Mouse (Mus musculus): ENCODE measurements around the gene Plcl1. TPM values are rescaled to one million over a fixed set of nuclear protein-coding genes. Genes with fewer than 3 reads are reported as not detected.

Plcl1 gene
- total RNA-seq, 2 experiments from 2014 or later: 5.5 to 6.1 TPM

DNA sequence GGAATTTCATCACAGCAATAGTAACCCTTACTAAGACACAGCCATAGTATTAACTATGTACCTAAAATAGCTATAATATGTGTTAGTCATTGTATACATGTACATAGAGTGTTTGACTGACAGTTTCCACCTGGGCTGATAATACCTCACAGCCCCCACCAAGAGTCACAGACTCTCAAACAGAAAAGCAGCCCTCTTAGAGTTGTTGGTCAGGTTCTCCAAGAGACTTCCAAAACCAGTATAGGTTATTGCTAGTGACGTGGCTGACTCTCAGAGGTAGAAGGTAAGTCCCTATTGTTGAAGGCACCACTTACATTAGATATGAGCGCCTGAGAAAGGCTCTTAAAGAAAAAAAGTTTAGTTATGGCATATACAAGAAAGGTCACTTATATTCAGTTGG lies 120.0 kb downstream of the Plcl1 start:
- no peak for DNase-seq

DNA sequence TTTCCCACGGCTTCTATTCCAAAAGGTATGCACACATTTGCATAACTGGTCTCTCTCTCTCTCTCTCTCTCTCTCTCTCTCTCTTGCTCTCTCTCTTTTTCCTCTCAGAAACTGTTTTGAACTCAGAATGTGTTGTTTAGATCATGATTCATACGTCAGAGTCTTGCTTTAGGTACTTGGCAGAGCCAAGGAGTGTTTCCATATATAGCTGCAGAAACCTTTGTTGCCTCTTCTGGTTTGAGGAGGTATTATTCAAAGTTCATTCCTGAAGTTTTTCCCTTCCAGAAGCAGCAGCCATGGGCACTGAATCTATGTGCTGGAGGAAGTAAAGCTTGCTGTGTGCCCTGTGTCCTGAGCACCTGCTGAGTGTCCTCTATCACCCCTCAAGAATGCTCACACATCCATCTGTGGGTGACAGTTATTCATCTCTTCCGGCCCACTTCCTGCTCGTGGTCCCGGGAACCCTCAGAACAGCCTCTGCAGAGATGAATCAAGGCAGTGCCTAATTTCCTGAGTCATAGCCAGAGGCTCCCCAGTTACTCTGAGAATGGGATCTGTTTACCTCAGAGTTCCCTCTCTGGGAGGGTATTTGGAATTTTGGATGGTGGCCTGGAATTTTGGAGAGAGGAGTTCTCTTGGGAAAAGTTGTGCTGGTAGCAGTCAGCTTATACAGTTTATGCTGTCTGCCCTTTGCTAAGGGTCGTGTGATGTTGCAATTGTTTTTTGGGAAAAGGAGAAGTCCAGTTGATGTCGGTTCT lies 123.0 kb downstream of the Plcl1 start:
- peak; percentile 5 for DNase-seq

DNA sequence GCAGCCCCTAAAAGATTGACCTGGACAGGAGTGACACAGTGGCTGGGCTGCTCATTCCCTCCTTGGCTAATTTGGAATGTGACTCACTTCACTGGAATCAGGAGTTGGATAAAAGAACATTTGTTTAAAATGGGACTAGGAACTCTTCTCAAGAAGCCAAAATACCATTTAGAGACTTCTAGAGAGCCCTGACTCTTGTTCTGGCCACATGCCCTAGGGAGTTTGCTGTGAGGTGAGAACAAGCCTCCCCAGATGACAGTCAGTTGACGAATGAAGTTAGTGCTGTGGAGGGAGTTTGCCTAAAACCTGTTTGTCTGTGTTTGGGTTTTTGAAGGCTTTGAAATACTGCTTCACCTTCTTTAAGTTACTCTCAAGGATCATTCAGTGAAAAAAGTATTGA lies 128.1 kb downstream of the Plcl1 start:
- DNase-seq: no peak

DNA sequence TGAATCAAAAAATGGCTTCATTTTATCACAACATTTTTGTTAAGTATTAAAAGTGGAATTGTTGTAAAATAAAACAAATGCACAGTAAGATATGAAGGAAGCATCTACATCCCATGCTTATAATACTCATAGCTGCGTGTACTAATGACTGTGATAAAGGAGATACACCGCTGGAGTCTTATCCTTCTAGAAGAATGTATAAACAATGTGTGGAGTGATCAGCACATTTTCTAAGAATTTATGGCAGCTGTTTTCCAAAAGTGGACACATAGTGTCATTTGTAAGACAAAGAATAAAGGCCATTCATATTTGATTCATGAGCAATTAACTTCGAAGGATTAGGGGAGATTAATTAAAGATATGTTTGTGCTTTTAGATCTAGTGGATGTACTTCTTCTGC lies 148.7 kb downstream of the Plcl1 start:
- no peak for DNase-seq

DNA sequence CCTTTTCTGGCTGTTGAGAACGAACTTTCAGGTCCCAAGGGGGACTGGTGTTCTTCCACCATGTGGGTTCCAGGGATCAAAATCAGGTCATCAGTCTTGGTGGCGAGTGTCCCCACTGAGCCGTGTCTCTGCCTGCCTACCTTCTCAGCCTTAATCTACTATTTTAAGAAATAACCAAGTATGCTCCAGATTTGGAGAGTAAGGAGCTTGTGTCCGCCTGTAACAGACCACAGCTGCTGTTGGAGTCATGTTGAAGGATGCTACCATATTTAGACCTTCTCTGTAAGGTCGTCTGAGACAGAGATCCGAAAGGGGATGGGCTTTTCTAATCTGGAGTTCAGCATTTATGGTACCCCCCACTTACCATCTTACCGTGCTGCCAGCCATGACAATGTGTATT lies 152.2 kb downstream of the Plcl1 start:
- DNase-seq: no peak

DNA sequence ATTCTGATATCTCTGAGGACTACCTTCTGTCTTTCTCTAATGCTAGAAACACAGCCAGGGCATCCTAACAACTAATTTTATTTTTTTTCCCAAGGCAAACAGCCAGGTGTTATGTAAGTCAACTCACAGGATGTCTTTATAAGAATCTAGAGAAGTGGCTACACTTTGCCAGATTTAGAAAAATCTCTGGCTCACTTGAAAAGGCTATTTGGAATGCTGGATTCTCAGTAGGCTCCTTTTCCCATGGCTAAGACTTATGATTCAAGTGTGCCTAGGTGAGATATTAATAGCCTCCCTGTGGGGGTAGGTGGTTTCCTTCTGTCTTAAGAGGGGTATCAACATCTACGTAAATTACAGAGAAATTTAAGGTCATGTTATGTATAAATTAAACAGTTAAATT lies 152.7 kb downstream of the Plcl1 start:
- DNase-seq: no peak

DNA sequence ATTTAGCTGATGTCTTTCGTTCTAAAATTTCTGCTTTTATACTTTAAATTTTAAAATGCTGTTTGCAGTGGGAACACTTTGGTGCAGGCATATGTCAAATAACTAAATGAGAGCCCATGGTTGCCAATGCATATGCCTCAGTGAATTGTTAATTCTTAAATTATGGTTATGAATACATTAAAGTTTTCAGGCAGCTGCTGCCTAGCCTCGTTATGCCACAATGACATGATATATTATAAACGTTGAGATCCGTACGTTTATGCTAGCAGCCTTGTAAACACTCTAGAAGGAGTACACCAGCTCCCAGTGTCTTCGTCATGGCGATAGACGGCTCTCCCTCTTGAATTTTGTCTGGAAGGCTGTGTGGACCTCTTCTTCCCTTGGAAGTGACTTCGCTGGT lies 154.3 kb downstream of the Plcl1 start:
- no peak for DNase-seq

DNA sequence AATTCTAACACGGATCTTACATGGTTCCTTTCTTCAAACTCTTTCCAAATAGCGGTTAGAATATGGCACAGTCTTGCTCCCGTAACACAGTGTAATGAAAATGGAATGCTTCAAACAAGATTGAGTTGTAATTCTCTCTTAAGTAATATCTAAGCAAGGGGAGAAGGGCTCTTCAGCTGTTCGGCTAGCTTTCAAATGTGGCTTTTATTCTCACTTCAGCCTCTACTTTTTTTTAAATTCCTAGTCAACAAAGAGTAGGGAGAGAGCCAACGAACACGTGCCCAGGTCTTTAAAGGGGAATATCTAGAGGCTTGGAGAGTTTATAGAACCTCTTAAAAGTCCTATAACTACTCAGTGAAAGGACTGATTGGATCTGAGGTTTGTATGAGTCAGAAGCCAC lies 160.2 kb downstream of the Plcl1 start:
- no peak for DNase-seq

DNA sequence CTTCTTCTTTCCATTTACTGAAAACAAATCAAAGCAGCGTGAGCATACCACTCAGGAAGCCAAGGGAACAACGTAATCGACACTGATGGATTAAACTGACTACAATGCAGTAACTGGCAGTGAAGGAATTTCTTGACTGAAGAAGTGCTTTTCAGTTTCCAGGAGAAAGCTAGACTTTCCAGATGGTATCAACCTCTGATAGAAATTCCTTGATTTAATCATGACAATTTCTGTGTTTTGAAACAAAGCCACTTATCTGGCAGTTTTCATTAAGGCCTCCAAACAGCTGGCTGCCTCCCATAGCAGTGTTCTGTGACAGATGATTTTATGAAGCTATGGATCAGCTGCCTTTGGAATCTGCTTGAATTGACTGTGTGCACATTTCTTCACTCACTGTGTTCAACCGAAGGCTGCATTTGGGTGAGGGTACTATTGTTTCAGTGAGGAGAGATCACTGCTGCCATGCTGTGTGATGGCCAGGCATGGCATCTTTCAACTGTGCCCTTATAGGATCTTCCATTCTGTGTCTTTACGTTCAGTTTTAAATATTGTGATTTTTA lies 162.2 kb downstream of the Plcl1 start:
- no peak for DNase-seq

DNA sequence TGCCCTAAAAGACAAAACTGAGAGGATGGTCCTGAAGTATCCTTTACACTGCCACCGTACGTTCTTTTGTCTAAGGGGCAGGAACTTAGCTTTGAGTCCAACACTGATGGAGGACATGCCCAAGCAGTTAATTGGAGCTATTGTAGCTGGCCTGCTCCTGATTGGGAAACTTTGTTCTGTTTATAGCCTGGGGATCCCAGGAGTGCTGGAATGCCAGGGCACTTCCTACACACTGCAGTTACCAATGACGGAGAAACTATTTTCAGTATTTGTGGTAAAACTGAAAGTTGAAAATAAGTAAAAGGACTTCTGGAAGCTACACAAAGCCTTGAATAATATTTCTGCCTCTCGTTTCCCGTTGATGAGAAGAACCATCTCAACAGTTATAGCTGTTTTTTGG lies 164.5 kb downstream of the Plcl1 start:
- peak; percentile 11 for DNase-seq

DNA sequence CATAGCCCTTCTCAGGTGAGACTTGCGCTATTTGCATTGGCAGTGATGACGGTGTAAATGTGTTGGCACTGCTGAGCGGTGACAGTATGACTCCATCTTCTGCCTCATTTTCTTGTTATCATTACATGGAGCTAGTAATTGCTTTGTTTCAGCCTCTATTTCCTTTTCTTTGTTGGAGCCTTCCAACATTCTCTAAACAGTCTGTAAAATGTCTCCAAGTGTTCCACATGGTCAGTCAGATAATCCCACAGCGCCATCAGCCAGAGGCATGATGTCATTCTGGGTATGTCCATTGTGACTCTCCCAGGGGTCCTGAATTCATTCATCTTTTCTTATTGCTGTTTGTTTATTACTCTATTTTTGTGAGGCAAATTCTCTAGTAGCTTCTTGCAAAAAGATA lies 165.7 kb downstream of the Plcl1 start:
- DNase-seq: no peak

DNA sequence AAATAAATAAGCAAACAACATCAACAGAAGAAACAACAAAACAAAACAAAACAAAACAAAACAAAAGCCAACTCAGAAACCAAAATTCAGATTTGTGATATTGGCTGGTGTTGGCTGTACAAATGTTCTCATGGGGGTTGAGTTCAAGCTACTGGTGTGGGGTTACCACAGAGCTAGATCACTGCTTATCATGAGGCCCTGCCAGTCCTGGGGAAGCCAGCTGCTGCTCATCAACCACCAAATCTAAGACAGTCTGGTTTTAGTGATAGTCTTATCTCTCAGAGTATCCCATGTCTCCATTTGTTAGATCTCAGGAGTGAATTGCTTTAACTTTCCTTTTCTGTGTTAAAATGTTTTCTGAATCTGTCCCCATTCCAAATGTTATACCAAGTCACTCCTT lies 166.5 kb downstream of the Plcl1 start:
- DNase-seq: no peak

DNA sequence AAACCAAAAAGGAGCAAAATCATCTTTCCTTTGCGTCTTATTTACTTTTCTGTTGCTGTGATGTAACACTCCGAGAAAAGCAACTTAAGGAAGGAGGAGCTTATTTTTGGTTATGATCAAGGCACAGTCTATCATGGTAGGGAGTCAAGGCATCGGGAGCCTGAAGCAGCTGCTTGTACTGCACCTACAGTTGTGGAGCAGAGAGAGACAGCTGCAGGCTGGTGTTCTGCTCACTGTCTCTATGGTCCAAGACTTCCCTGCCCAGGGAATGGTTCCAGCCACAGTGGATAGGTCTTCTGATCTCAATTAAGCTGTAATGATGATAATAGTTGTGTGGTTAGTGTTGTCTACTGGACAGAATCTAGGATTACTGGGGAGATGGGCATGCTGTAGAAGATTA lies 166.9 kb downstream of the Plcl1 start:
- no peak for DNase-seq

DNA sequence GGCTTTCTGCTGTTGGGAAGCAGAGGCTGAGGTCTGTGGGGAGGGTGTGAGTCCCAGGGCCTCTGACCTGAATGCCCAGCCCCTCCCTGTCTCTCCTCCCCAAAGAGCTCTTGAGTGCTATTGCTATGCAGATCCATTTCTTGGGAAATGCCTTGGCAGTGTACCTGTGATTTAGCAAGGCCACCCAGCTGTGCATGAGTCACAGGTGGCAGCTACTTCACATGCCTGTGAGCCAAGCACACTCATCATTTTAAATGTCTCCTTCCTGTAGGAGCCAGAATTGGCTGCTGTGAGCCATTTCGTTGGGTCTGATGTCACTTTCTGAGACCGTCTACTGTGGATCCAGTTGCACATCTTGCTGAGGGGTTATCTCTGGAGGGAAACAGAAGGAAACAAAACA lies 170.2 kb downstream of the Plcl1 start:
- peak; percentile 69 for DNase-seq

DNA sequence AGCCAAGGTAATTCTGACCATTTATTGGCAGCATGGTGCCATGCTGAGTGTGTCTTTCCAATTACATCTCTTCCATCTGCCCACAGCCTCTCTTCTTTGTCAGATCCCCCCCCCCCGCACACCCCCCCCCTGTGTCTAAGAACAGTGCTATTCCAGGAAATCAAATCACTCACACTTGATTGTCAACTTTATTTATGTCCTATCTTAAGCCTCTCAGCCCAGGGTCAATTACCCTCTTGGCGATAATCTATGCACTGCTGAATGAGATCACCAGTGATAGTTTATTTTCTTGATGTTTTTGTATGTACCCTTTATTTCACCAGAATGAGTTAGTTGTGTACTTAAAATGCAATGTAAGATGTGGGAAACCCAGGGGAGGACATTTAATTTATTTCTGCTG lies 176.0 kb downstream of the Plcl1 start:
- DNase-seq: no peak

DNA sequence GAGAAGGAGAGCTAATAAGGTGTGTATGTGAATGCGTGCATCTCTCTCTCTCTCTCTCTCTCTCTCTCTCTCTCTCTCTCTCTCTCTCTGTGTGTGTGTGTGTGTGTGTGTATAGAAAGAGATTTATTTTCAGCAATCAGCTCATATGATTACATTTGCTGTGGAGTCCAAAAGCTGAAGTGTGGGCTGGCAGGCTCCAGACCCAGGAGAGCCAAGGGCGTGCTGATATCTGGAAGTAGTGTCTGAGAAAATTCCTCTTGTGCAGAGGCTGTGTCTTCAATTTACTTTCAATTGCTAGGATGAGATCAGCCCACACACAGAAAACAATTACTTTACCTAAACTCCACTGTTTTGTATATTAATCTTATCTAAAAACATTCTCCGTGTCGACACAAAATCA lies 179.7 kb downstream of the Plcl1 start:
- no peak for DNase-seq

DNA sequence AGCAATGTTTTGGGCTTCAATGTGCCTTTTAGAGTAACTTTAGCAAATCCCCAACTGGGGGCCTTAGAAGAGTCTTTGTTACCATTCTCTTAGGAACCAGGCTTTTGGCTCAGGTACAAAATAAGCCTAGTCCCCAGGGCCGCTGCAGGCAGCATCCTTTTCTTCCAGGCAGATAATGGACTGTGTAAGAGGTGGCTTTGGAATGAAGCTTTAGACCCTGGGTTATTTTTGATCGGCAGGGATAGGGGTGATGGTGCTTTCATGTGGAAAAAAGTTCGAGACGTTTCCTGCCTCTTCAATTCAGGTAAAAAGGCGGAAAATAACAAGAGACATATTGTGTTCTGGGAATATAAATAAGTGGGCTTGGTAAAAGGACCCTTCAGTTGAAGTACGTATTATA lies 182.4 kb downstream of the Plcl1 start:
- no peak for DNase-seq

DNA sequence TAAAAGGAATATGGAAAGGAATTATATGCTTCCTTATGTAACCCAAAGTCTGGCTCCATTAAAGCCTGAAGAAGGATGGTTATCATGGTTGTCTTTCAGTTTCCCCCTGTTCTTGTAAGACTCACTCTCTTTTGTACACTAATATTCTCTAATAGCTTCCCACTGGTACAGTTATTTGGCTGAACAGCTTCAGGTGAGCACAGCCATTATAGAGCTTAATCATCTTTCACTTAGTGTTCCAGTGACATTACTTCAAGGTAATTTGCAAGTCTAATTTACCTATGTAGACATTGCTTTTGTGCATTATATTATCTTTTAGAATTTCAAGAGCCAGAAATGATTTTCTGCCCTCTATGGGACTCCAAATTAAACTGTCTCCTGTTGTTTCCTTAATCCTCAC lies 184.3 kb downstream of the Plcl1 start:
- DNase-seq: no peak

DNA sequence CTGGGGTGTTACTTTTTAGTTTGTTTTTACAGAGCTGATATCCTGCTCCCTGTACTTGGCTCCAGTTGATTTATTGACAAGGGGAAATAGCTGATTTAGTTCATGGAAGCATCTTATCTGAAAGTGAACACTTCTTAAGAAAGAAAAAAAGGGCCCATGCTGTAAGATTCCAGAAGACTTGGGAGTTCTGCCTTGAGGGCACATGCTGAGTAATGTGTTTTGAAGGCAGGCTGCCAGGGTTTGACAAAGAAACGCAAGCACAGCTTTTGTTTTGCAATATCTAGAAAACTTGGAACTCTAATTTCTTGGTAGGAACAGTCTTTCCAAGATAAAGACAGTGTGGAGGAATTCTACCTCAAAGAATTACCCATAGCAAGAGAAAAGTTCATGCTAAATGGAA lies 194.8 kb downstream of the Plcl1 start:
- peak; percentile 63 for DNase-seq

DNA sequence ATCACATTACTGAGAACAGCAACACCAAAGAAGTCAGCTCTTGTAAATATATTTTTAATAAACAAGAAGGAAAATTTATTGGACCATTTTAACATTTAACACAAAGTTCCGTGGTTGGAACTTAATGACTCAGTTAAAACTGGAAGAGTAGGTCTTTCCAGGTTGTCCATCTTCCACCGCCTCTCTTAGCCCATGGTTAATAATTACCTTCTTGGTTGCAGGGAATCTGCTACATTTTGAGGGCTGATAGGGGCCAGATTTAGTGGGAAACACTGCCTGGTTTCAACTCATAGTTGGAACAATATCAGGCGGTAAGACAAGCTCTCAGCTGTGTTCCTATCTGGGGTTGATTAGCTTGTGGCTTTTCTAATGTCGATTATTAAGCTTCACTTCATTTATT lies 198.9 kb downstream of the Plcl1 start:
- no peak for DNase-seq

DNA sequence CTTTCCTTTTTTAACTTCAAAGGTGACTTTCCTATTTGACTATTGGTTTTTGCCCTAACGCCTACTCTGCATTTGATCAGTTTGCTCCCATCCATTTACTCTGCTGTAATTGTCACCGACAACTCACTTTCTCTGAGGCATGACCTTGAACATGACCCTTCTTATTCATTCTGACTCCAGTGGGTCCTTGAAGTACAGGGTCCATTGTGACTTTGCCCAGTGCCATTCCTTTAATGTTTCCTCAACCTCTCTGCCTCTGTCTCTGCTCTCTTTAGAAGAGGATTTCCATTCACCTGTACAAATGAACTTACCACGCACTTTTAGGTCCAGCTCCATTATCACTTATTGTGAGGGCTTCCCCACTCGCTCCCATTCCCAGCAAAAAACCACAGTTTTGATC lies 199.7 kb downstream of the Plcl1 start:
- no peak for DNase-seq

DNA sequence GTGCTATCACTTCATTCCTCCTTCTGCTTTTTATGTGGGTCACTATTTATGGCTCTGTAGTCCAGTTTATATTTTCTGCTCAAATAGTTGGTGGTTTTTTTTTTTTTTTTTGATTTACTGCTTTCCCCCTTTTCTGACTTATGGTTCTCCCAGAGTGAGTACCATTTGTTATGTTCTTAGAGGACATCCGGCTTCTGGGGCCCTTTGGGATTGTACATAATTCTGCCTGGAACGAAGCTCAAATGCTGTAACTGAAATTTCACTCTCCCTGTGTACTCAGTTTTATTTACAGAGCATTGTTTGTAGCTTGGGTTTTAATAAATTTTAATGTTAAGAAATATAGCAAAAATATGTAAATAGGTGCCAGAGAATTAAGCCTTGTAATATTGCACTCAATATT lies 200.2 kb downstream of the Plcl1 start:
- DNase-seq: no peak

DNA sequence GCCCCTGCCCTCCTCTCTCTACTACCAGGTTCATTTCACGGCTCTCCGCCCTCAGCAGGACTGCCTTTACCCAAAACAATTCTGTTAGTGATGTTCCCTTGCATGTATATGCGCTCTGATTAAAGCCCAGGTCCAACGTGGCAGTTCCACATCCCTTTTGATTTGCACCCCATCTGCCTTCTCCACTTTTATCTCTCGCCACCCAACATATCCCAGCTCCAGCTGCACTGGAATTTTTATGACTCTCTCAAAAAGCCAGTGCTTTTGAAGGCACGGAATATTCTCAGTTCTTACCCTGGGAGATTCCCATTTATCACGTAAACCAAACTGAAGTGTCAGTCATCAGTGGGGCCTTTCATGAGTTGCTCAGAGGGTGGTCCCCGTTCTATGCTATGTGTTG lies 200.7 kb downstream of the Plcl1 start:
- DNase-seq: no peak

DNA sequence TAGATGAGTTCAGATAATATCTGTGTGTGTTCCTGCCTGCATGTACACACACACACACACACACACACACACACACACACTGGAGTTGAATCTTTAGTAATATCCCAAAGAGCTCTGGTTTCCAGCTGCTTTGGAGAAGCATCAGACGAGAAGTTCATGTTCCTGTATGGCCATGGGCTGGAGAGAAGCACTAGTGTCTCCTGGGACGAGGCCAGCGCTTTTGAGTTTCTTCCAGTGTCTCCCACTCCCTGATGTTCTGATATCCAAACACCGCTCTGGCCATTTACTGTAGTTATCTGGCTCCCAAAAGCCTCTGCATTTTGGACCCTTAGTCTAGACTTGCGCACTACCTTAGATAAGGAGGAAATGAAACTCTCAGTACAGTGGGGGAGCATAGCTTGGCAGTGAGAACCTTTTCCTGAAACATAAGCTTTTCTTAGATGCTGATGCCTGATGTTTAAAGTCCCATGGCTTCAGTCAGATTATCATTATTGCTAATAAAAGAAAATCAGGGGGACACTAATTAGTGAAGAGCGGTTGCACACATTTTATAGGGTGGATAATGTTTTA lies 207.1 kb downstream of the Plcl1 start:
- DNase-seq: no peak
